Mouse (Mus musculus) skeletal muscle tissue, adult 2 months (tissue): ENCODE measurements around the gene Scn3b.

ENCODE experiments used
- DNase-seq: peaks from one replicate; pipeline ENCODE4 v3.0.0-alpha.2; 2012; ENCODE audit warnings: low read depth, low spot score

Scn3b gene

GRCm38 (mm10) chr9:40268748-40269102 lies 292 bp upstream of the Scn3b start:
- DNase-seq, result no peak

- DNase-seq, result no peak
Observed at GRCm38 (mm10) chr9:40269880-40270279, 863 bp downstream of the Scn3b start.

- DNase-seq, result no peak
Observed at GRCm38 (mm10) chr9:40271075-40271474, 2.1 kb downstream of the Scn3b start.

- DNase-seq, result no peak
Observed at GRCm38 (mm10) chr9:40272822-40273221, 3.8 kb downstream of the Scn3b start.

GRCm38 (mm10) chr9:40275904-40276303 lies 6.9 kb downstream of the Scn3b start:
- DNase-seq, result no peak

GRCm38 (mm10) chr9:40277671-40278070 lies 8.7 kb downstream of the Scn3b start:
- DNase-seq, result no peak

- no peak for DNase-seq
Observed at GRCm38 (mm10) chr9:40279438-40279837, 10.4 kb downstream of the Scn3b start.

- no peak for DNase-seq
Observed at GRCm38 (mm10) chr9:40282968-40283367, 14.0 kb downstream of the Scn3b start.

GRCm38 (mm10) chr9:40292475-40292874 lies 23.5 kb downstream of the Scn3b start:
- no peak for DNase-seq

- DNase-seq, result no peak
Observed at GRCm38 (mm10) chr9:40293286-40293685, 24.3 kb downstream of the Scn3b start.

GRCm38 (mm10) chr9:40293740-40294139 lies 24.7 kb downstream of the Scn3b start:
- DNase-seq, result no peak

- DNase-seq, result no peak
Observed at GRCm38 (mm10) chr9:40294210-40294609, 25.2 kb downstream of the Scn3b start.

- no peak for DNase-seq
Observed at GRCm38 (mm10) chr9:40294866-40295265, 25.8 kb downstream of the Scn3b start.

GRCm38 (mm10) chr9:40296251-40296650 lies 27.2 kb downstream of the Scn3b start:
- DNase-seq, result no peak

- no peak for DNase-seq
Observed at GRCm38 (mm10) chr9:40297969-40298368, 29.0 kb downstream of the Scn3b start.

- DNase-seq, result no peak
Observed at GRCm38 (mm10) chr9:40299323-40299722, 30.3 kb downstream of the Scn3b start.

- DNase-seq, result no peak
Observed at GRCm38 (mm10) chr9:40300018-40300989, 31.3 kb downstream of the Scn3b start.

- no peak for DNase-seq
Observed at GRCm38 (mm10) chr9:40301475-40301874, 32.5 kb downstream of the Scn3b start.

GRCm38 (mm10) chr9:40302375-40302774 lies 33.4 kb downstream of the Scn3b start:
- DNase-seq, result no peak

GRCm38 (mm10) chr9:40304243-40304642 lies 35.2 kb downstream of the Scn3b start:
- DNase-seq, result no peak

GRCm38 (mm10) chr9:40307311-40307710 lies 38.3 kb downstream of the Scn3b start:
- DNase-seq, result no peak

GRCm38 (mm10) chr9:40309876-40310275 lies 40.9 kb downstream of the Scn3b start:
- no peak for DNase-seq

GRCm38 (mm10) chr9:40311813-40312212 lies 42.8 kb downstream of the Scn3b start:
- DNase-seq, result no peak
